Mouse (Mus musculus) heart, postnatal 4 days (tissue): Measurements from ENCODE around the gene Irx3. TPM values are rescaled to one million over a fixed set of nuclear protein-coding genes. Genes with fewer than 3 reads are reported as not detected.

ENCODE experiments used
- DNase-seq: peaks from one replicate; pipeline ENCODE4 v3.0.0; 2021
- total RNA-seq, 2 experiments: library from RNA; stranded (reverse); gene quantifications; 2 replicates each; pipeline ENCODE4 v1.2.3; 2021

Gene Irx3
- total RNA-seq, 2 experiments from 2014 or later: 24.0 to 29.3 TPM

DNA sequence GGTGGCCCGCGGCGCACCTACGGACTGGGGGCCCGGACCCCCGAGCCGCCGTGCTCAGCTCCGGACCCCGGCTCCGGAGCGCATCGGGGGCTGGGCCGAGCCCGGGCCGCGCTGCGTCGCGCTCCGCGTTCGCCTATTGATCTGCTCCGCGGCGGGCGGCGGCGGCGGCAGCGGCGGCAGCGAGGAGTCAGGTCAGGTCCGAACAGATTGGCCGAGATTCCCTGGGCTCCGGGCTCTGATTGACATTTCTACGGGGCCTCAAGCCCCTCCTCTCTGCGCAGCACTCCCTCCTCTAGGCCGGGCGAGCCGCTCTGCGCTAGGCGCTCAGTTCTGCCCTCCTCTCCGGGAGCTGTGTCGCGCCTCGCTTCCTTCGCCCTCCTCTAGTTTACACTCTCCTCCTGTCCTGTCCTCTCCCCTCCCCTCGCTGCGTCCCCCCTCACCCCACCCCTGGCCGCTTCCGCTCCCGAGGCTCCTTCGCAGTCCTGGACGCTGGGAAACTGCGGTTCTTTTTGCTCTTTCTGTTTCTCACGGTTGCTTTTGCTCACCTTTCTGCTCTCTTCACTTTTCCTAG, 541 bp downstream of the Irx3 start:
- DNase-seq: peak; percentile 77

DNA sequence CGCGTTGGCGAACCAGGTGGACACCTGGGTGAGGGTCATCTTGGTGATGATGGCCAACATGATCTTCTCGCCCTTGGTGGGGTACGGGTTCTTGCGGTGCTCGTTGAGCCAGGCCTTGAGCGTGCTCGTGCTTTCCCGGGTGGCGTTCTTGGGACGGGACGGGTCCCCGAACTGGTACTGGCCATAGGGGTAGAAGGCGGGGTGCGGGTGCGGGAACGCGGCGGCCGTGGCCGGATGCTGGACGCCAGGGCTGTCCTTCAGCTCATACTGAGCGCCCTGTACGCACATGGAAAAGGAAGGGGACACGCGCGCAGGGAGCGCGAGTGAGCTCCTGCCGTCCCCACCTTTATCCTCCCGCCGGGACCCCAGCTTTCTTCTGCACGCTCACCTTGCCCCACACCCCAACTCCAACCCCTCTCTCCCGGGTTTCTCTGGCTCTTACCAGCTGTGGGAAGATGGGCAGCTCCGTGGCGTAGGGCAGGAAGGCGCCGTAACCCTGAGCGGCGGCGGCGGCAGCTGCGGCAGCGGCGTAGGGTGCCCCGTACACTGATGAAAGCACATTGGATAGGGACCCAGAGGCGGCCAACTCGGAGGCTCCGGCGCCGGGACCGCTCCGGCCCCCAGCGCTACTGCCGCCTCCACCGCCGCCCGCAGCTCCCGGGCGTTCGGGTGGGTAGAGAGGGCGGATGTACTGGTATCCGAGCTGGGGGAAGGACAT, 1.2 kb downstream of the Irx3 start:
- peak; percentile 43 for DNase-seq

DNA sequence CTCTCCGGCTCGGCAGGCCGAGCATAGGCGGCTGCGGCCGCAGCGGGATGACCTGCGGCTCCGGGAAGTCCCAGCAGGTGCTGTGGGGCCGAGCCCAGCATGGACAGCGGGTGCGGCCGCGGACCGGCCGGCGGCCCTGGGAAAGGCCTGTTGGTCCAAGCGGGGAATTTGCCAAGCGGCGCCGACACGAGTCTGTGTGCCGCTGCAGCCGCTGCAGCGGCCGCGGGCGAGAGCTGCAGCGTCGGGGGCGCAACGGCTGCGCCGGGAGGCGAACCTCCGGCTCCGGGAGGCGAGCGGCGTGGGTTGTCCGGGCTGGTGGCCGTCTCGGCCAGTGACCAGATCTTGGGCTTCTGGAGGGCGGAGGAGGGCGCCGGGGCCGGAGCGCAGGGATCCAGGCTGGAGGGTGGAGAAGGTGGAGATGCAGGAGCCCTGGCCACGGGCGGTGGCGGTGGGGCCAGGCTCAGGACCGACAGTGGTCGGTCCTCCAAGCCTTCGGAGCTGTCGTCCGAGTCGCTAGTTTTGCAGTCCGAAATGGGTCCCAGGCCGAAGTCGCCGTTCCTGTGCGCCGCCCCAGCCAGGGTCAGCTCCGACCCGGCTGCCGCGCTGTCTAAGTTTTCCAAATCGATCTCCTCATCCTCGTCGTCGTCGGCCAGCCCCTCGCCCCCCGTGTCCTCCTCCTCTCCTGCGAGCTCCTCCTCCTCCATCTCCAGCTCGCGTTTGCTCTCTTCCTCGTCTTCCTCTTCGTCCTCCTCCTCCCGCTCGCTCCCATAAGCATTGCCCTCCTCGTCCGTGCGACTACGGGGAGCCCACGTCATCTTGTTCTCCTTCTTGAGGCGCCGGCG, 2.0 kb downstream of the Irx3 start:
- DNase-seq: peak; percentile 44

DNA sequence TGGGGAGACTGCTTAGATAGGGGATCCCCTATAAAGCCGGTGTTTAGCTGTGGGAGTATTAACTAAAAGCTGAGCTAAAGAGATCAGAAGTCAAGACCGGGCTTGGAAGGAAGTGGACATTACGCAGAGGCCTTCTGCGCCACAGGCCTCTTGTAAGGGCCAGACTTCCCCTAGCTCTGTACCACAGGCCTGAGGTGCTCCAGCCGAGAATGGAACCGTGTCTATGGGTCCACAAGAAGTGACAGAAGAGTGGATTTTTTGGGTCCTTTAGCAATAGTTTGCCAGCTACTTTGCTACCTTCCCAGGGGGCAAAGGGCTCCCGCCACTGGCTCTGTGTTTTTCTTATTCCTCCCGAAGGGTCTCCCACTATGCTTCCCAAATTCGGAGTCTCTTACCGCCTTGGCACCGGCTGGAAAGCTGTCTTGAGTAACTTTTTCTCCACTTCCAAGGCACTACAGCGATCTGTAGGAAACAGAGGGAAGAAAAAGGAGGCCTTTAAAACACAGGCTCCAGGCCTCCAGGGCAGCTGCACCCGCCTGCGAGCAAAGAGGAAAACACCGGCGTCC, 2.8 kb downstream of the Irx3 start:
- DNase-seq: no peak

DNA sequence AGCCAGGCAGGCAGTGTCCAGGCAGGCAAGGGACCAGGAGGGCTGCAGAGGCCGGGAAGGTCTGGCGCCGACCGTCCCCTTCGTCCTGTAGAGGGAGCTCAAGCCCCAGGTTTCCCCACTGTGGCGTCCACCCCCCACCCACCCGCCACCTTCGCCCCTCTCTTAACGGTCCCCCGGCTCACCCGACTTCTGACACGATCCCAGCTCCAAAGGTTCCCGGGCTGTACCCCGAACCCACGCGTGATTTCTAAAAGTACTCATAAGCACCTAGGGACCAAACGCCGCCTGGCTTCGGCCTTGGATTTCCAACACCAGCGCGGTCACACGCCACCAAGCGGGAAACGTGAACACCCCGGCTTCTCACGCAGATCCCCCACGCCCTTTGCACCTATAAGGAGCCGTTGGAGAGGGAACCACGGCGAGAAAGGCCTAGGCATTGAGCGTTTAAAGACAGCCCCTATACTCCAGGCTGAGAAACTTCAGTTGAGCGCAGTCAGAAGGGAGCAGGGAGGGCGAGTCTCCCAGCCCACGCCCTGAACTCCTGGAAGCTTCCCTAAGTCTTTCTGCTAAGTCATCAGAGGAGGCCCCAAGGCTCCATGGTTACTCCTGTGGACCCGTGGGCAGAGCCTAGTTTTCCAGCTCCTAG, 4.1 kb downstream of the Irx3 start:
- DNase-seq: peak; percentile 85

DNA sequence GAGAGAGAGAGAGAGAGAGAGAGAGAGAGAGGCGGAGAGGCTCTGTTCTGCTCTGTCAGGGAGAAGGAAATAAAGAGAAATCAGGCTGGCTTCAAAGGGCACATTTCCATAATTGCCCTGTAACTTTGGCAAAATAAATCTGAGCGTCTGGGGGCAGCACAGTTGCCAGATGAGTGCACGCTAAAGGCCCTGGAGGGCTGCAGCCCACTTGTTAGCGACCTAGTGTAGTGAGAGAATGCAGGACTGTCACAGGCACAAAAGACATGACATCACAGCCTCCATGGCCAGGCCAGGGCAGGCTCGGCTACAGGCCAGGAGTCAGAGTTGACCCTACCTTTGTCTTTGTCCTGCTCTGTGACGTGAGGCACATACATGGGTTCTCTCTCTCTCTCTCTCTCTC, 8.0 kb downstream of the Irx3 start:
- DNase-seq: no peak

DNA sequence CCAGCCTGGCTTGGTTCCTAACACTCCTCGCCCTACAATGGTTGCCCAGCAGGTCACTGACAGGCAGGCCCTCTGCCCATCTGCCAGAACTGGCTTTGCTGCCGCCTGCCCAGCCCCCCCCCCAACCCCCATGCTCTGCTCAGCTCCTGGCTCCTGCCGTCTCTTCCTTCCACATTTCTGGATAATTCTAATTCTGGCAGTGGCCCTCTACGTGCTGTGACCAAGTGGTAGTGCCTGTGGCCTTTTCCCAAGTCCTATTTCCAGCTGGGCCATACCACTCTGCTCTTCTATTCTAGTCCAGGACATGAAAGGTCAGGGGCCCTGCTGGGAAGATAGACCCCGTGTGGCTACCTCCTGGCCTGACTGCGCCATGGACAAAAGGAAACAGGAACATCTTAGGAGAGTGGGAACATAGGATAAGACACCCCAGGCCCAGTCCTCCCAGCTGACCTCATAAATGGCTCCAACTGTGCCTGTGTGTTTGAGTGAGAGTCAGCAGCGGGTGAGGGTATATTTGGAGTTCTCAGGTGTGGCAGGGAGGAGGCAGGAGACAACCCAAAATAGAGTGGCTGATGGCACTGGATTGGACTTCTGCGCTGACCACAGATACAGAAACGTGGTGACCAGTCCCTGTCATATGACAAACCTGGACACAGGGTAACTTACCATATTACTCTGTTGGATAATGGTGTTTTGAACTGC, 14.5 kb downstream of the Irx3 start:
- DNase-seq: peak; percentile 17

DNA sequence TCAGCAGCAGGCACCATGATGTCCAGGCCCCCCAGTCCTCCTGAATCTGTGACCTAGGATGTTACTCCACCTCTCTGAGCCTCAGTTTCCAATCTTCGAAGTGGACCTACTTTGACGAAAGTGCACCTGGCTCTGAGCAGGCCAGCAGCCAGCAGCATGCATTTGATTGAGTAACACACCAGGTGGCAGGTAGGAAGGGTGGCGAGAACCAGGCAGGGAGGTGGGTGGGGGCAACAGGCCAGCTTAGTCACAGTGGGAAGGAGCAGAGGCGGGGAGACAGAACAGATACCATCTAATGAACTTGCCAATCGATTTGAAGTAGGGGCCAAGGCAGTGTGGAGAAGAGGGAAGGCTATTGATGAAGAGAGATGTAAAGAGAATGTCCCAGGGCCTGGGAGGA, 18.9 kb downstream of the Irx3 start:
- DNase-seq: no peak

DNA sequence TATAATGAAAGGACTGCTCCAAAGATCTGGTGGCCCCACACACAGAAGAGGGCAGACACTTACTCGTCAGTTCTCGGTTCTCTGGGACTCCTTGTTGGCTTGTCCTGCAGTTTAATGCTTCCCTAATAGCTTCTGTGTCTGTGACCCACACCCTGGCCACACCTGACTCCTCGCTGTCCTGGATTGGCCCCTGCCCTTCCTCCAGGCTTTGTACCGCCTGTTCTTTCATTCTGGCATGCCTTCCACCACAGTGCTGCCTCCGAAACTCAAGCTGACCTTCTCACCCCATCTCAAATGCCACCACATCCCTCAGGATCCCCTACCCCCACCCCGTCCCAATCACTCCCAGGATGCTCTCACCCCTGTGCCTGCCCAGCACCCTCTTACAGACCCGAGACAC, 19.7 kb downstream of the Irx3 start:
- DNase-seq: no peak

DNA sequence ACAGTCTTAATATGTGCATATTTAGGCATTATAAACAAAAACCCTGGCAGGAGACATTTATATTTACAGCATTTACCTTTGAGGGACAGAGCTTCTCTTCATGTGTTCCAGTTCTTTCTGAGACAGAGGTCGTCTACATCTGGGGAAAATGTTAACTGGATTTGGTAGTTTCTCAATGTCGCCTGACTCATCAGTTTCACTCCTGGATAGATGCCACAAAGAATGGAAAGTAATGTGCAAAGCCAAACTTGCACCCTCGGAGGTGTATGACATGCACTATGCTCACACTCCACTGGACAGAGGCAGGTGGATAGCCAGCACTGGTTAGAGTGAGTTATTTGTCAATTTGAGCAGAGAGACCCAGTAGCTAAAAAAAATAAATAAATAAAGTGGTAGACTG, 21.2 kb downstream of the Irx3 start:
- DNase-seq: no peak

DNA sequence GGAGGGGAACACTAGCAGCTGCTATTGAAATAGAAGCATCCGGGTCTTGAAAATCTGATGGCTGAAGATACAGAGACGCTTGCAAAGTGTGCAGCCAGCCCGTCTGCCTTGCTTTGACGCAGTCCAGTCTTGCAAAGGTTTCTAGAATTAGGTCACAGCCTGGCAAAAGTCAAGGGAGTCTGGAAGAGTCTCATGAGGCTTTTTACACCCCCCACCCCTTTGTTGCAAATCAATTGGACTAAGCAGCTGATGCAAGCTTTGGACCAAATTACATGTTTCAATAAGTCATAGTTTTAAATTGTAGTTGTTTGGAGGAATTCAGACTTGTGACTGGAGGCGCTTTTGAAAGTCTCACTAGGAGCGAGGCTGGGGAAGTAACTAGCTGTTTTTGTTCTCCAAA, 33.0 kb downstream of the Irx3 start:
- no peak for DNase-seq

DNA sequence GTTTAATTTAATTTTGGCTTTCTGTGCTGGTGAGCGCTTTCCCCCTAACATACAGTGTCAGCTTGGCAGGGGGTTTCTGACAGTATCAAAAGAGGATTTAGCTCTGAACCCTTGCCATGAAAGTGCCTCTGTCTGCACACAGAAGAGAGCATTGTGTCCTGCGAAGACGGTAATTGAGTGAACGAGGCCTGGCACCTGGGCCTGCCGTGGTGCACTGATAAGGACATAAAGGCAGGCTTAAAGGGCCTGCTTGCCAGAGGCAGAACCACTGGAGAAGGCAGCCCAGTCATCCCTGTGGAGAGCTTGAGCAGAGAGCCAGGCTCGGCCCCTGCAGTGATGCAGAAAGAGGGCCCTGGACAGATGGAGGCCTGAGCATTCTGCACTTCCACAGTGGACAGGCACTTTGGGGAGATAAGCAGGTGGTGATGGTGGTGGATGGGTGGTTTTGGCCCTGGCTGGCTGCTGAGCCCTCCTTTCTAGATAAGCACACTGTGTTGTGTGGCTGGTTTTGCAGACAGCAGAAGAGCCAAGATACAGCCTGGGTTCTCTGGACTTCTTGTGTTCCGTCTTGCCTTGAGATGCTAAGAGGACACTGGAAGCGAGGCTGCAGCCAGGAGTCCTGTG, 36.3 kb downstream of the Irx3 start:
- DNase-seq: no peak

DNA sequence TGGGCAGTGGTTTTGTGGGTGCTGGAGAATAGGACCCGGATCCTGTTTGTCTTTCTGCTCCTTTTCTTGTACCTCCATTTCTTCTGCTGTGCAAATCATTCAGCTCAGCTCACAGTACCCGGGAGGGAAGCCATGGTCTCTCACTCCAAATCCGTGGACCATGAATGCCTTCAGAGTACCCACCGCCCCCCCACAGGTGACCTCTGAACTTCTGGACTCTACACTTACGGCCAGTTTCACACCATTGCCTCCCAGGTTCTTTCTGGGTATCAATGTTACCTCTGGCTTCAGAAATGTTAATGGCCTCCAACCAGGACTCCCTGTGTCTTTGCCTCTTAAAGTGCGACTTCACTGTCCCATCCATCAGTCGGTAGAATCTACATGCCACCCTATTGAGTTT, 46.3 kb downstream of the Irx3 start:
- DNase-seq: no peak

DNA sequence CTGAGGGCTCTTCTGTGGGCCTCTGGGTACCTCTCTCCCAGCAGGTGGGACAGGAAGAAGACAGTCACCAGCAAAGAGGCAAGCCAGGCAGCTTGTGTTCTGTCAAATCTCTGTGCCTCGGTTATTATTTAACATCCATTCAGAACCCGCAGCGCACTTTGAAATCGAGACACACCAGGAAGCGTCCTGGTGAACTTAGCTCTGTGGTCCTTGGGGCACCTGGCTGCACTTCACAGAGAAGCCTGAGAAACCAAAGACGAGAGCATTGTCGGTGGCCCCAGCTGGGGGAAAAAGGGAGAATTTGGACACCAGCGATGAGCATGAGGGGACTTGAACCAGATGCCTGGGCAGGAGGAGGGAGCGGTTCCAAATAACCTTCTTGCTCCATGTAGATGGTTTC, 46.8 kb downstream of the Irx3 start:
- DNase-seq: no peak

DNA sequence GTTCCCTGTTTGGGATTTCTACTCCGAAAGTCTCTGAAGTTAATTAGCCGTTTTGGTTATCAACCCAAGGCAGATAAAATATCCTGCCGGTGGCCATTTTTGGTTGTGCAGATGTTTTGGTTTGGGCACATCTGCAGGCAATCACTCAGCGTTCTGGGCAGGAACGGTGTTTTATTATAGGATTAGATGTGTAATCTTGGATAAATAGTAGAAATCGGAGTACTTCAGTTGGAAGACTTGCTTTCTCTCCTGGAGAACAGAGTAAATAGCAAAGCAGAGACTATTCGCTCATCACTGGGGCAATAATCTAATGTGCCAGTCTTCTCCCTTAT, 51.1 kb downstream of the Irx3 start:
- DNase-seq: no peak

DNA sequence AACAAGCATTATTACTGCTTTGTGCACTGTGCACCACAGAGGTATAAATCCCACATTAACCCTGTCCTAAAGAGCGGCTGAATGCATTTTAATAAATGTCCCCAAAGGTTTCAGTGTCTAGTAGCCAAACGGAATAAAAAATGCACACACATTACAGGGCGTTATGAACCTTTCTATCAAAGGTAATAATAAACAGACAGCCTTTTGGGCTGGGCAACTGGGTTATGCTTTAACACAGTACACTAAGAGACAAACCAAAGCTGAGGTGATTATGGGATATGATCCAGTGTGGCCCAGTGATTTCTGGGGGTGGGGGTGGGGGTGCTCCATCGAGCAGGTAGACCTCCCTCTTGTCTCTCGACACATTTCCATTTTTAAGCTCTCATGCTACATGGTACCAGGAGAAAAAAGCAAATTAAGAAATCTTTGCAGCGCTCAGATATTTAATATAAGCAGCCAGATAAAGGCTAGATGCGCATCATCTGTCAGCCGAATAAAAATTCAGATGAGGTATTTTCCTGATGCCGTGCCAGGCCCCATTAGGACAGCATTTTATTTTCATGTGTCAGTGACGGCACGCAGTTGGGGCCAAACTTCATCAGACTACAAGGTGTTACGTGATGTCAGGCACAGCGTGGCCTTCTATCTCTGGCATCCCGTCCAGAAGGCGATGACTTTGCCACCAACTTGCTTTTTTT, 51.6 kb downstream of the Irx3 start:
- peak; percentile 31 for DNase-seq

DNA sequence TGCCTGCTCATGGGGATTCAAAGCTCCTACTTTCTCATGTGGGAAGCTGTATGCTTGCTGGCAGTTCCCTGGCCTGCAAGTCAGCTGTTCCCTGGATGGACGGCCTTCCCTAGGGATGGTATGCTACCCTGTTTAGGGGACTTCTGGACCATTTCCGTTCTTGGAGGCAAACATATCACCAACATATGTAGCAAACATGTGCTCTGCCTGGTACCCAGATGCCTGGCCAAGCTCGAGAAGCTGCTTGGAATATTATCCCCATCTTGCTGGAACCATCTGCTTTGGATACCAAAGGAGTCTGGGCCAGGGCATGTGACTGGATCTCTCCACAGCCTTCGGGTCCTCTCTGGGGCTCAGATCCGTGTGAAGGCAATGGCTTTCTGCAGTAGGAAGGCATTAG, 52.5 kb downstream of the Irx3 start:
- DNase-seq: no peak
